Mouse (Mus musculus) small intestine, adult 2 months (tissue): ENCODE measurements around the gene Pard3b.

Source experiments
- CTCF ChIP-seq: fragments of 200-500 bp; IDR thresholded peaks from 2 replicates; pipeline ENCODE4 v1.5.1; 2012; ENCODE audit warnings: low read depth, mild to moderate bottlenecking, control low read depth, inconsistent platforms, low read length, moderate library complexity, mixed read lengths; ENCODE audit not compliant: insufficient replicate concordance, insufficient read length; ENCODE audit errors: extremely low read depth
- POLR2A ChIP-seq: fragments of 200-500 bp; IDR thresholded peaks from 2 replicates; pipeline ENCODE4 v1.6.1; 2012; ENCODE audit warnings: low read depth, mild to moderate bottlenecking, control low read depth, inconsistent platforms, low read length, moderate library complexity

GRCm38 (mm10) chr1:62378335-62378734 lies 739.7 kb downstream of the Pard3b start:
- TF ChIP-seq CTCF (no peak), POLR2A (no peak)
